Mouse (Mus musculus) gastrocnemius, postnatal 10 days (tissue): ENCODE data around the gene Dip2c. TPM values are rescaled to one million over a fixed set of nuclear protein-coding genes. Genes with fewer than 3 reads are reported as not detected.

ENCODE experiments used
- DNase-seq: peaks from one replicate; pipeline ENCODE4 v3.0.0; 2021; ENCODE audit warnings: mixed read lengths
- total RNA-seq, 2 experiments: library from RNA; stranded (reverse); gene quantifications; 2 replicates each; pipeline ENCODE4 v1.2.3; 2021

The Dip2c gene
- total RNA-seq, 2 experiments from 2014 or later = 20.8 to 22.5 TPM

DNA sequence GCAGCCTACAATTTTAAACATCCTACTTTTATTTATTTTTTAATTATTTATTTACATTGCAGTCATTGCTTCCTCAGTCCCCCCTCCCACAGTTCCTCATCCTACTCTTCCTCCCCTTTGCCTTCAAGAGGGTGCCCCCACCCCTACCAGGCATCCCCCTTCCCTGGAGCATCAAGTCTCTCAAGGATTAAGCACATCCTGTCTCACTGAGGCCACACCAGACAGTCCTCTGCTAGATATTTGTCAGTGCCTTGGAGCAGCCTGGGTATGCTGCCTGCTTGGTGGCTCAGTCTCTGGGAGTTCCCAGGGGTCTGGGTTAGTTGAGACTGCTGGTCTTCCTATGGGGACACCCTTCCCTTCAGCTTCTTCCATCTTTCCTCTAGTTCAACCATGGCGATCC lies 397.8 kb downstream of the Dip2c start:
- no peak for DNase-seq

DNA sequence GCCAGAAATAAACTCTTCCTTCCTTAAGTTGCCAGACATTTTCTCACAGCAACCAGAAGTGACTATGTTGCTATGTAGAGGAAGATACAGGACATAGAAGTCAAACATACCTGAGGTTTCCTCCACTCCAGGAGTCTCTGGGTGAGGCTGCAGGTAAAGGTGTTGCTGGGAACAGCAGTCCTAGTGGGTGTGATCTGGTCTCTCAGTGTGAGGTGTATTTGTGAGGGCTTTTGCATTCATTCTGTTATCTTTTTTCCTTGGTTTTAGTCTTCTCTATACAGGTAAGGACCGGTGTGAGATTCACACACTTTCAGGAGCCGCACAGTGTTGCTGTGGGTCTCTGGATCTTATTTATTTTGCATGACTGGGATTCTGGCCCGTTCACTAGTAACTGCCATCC lies 405.2 kb downstream of the Dip2c start:
- no peak for DNase-seq

DNA sequence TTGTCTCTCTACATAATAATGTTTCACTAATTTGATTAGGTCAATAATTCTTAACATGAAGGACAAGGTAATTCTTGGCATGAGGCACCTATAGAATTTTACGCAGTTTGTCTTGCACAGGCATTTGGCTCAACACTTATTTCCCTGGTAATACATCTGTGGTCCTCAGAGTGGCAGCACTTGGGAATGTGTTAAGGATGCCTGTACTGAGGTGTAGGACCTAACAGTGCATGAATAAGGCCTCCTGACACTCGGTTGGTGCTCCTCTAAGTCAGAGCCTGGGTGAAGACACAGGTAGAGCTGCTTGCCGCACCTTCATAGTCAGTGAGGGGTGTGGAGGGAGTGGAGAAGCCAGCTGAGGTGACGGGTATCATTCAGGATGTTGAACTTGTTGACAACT lies 407.0 kb downstream of the Dip2c start:
- no peak for DNase-seq

GRCm38 (mm10) chr13:9684153-9684923 lies 408.0 kb downstream of the Dip2c start:
- DNase-seq = no peak

DNA sequence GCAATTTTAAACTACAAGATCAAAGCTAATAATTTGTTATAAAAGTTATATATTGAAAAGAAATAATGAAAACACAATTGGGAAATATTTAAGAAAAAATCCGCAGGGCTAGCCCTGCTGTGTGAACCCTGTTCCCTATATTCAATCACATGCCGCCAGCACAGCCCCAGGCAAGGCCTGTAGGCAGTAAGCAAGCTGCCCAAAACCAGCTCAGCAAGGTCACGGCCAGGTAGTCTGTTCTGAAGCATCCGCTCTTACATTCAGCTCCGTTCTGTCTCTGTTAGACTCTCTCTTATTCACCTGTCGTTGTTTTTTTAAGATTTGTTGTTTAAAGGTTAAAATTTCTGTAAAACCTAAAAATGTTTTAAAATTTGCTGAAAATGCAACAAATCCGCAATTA lies 409.9 kb downstream of the Dip2c start:
- no peak for DNase-seq

- DNase-seq = no peak
Observed at GRCm38 (mm10) chr13:9686765-9687164, 410.4 kb downstream of the Dip2c start.

DNA sequence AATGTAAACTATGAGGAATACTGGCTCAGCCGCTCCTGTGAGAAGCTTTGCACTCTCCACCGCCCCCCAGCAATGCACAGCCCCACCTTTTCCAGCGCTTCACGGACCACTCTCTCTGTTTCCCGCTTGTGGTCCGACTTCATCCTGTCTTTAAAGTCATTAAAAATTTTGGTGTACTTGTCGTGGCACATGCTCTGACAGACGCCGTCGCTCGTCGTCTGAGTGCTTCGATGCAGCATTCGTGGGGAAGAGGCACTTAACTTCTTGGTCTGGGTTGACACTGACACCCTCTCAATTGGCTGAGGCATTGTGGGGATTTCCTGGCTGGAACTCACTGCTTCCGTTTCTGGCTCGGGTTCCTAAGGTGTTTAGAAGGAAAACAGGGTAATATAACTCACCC lies 413.0 kb downstream of the Dip2c start:
- DNase-seq = no peak

DNA sequence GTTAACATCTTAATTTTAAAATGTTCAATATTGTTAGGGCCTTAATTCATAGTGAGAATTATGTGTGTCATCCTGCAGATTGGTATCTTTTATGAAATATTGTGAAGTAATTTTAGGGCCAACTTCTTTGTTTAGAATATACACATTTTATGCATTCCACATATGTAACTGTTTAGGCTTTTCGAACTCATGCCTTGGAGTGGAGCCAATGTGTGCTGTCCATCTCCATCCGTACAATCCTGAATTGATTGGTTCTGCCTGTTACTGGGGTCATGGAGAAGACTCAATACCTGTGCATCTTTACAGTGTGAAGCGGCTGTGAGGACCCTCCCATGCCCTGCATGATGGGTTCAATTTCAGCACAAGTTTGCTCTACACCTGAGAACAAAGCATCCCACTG lies 416.5 kb downstream of the Dip2c start:
- DNase-seq = no peak

DNA sequence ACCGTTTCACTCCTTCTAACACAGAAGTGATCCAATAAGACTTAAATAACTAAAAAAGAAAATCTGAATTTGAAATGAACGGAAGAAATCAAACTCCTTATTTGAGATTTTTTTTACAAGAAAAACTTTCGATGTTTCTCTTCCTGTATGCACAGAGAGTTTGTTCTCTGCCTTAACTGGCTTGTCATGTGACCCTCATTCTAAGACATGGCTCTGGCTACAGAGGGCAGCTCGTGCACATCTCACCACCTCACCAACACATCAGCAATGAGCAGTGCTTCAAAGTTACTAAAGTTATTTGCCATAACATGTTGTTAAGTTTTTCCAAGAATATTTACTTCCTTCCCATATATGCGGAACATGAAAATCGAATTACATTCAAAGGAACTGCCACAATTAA lies 418.3 kb downstream of the Dip2c start:
- DNase-seq = no peak

- DNase-seq = no peak
Observed at GRCm38 (mm10) chr13:9695403-9695802, 419.1 kb downstream of the Dip2c start.

DNA sequence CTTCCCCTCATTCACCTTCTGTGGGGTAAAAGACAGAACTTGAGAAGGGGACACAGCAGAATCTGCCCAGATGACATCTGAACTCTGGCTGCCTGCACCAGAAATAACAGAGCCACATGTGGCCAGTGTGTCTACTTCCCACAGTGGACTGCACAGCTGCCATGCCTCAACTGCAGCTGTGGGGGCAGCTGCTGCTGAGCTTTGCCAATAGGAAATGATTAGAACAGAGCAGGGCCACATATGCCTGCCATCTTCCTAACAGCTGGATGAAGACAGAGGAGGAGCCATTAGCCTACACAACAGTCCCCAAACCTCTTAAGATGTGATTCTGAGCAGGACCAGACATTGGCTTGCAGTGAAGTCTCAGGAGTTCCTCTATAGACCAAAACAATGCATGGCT lies 419.5 kb downstream of the Dip2c start:
- no peak for DNase-seq

DNA sequence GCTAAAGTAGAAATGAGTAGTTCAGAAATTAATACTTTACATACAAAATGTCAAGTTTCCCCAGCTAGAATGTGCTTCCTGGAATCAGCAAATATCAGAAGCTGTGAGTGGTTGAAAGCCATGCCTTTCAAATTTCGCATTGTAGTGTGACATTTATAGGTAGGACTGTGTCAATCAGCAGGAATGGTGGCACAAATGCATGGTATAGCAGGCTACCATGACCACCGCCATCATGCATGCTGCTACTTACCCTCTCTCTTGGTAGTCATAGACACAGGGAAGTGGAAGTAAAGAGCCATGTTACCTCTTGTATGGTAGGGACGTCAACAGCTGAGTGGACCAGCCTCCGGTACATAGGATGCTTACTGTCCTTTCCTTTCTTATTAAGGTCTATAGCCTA lies 421.0 kb downstream of the Dip2c start:
- no peak for DNase-seq

- DNase-seq = no peak
Observed at GRCm38 (mm10) chr13:9702615-9703235, 426.4 kb downstream of the Dip2c start.

- DNase-seq = no peak
Observed at GRCm38 (mm10) chr13:9706720-9707119, 430.4 kb downstream of the Dip2c start.

DNA sequence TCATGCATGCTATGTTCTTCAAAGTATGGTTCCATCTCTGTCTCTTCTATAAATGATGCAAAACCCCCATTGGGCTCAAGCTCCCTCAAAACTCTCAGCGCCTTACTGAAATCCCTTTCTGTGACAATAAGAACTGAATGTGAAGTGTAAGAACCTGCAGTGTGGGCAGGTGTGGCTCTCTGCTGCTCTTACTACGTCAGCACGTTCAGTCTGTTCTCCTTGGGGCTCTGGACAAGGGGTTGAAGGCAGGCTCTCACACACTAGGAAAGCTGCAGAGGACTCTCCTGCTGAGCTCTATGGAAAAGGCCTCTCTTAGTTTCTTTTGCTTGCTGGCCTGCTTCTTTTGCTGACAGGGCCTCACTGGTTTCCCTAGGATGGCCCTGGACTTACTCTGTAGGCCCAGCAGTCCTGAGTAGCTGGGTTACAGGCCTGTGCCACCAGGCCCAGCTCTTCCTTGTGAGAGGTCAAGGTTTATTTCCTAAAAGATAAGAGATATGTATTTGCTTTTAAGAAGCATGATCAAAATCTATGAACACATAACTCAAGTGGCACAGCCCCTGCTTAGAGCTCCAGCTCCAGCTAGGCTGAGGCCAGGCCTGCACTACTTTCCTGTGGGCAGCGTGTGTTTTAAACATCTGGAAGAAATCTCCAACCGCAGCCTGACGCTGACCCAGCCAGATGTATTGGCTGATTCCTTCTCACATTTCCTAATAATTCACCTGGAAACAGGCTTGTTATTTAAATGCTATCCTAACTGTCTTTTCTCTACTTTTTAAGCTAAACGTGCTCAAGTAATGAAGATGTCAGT lies 432.3 kb downstream of the Dip2c start:
- DNase-seq = no peak

- DNase-seq = no peak
Observed at GRCm38 (mm10) chr13:9712409-9712808, 436.1 kb downstream of the Dip2c start.

GRCm38 (mm10) chr13:9712971-9713370 lies 436.6 kb downstream of the Dip2c start:
- no peak for DNase-seq

DNA sequence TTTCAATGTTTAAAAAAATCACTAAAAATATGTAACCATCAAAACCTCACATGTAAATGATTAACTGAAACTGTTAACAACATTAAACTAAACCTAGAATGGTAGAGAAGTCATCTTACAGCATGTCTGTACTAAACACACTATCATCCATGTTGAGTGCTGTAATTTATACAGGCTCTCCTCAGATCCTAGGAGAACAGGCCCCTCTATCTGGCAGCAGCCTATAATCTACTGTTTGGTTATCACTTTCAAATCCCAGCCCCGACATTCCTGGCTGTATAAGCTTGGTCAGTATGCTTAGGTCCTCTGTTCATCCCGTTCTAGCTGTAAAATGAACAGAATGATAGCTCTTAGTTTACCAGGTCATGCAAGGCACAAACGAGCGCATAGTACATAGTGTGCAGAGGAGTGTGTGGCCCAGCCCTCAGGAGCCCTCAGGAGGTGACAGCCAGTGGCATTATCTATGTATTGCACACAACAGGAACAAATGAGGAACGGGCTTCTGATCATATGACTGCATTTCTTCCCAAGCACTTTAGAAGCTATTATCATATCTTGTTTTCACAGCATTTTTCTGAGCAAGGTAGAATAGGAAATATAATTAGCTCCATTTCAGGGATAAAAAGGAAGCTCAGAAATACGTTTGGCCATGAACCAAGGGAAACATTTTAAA lies 437.3 kb downstream of the Dip2c start:
- no peak for DNase-seq

GRCm38 (mm10) chr13:9715224-9715623 lies 438.9 kb downstream of the Dip2c start:
- DNase-seq = no peak
